Mouse (Mus musculus) R1 (cell line): Measurements from ENCODE around the gene Pik3ca.

Source experiments
- DNase-seq: peaks from one replicate; pipeline ENCODE4 v3.0.0-alpha.2; 2018; ENCODE audit warnings: low read depth, low spot score

Gene Pik3ca

GRCm38 (mm10) chr3:32441710-32442109, 44.2 kb downstream of the Pik3ca start:
- DNase-seq = no peak

GRCm38 (mm10) chr3:32454329-32455021, 57.0 kb downstream of the Pik3ca start:
- DNase-seq = peak; percentile 54

- peak; percentile 82 for DNase-seq
Observed at GRCm38 (mm10) chr3:32459777-32460176, 62.3 kb downstream of the Pik3ca start.

- DNase-seq = no peak
Observed at GRCm38 (mm10) chr3:32467321-32467720, 69.8 kb downstream of the Pik3ca start.

- no peak for DNase-seq
Observed at GRCm38 (mm10) chr3:32468411-32468810, 70.9 kb downstream of the Pik3ca start.

GRCm38 (mm10) chr3:32470449-32470848, 73.0 kb downstream of the Pik3ca start:
- DNase-seq = no peak

GRCm38 (mm10) chr3:32471098-32471497, 73.6 kb downstream of the Pik3ca start:
- DNase-seq = no peak

- no peak for DNase-seq
Observed at GRCm38 (mm10) chr3:32472191-32472900, 74.9 kb downstream of the Pik3ca start.

GRCm38 (mm10) chr3:32473184-32473583, 75.7 kb downstream of the Pik3ca start:
- DNase-seq = no peak

- no peak for DNase-seq
Observed at GRCm38 (mm10) chr3:32479961-32480360, 82.5 kb downstream of the Pik3ca start.

- DNase-seq = no peak
Observed at GRCm38 (mm10) chr3:32483035-32483434, 85.6 kb downstream of the Pik3ca start.

- no peak for DNase-seq
Observed at GRCm38 (mm10) chr3:32486543-32486942, 89.1 kb downstream of the Pik3ca start.

- DNase-seq = no peak
Observed at GRCm38 (mm10) chr3:32488172-32488571, 90.7 kb downstream of the Pik3ca start.

- peak; percentile 28 for DNase-seq
Observed at GRCm38 (mm10) chr3:32490076-32490927, 92.8 kb downstream of the Pik3ca start.

GRCm38 (mm10) chr3:32490928-32491315, 93.5 kb downstream of the Pik3ca start:
- no peak for DNase-seq

GRCm38 (mm10) chr3:32492097-32493090, 94.9 kb downstream of the Pik3ca start, which contains the start of gene Kcnmb3:
Kcnmb3 (minus strand) TSS chr3:32492231.
- no peak for DNase-seq

GRCm38 (mm10) chr3:32494387-32495087, 97.1 kb downstream of the Pik3ca start:
- DNase-seq = peak; percentile 60

- no peak for DNase-seq
Observed at GRCm38 (mm10) chr3:32495088-32495770, 97.8 kb downstream of the Pik3ca start.

GRCm38 (mm10) chr3:32495856-32496710, 98.6 kb downstream of the Pik3ca start:
- DNase-seq = no peak
